Mouse (Mus musculus) cerebellum, postnatal 25 days (tissue): ENCODE measurements around the gene Dnajb4.
"Not testable (repeated sequence)": the region's sequence is repeated elsewhere in the genome, so short reads cannot be mapped to it uniquely, and the experiment has no call there.

Experiments
- DNase-seq, 2 experiments: peaks; one replicate each; pipeline ENCODE4 v3.0.0; 2021; ENCODE audit warnings: mixed read lengths in 2 of 2

Gene Dnajb4

GRCm38 (mm10) chr3:152208096-152208885 lies 1.8 kb downstream of the Dnajb4 start:
- DNase-seq: peak in 1 of 2 experiments; percentile 12

- DNase-seq: no peak
Measured at GRCm38 (mm10) chr3:152207156-152207555, 2.9 kb downstream of the Dnajb4 start.

GRCm38 (mm10) chr3:152204577-152204976 lies 5.5 kb downstream of the Dnajb4 start:
- DNase-seq: no peak

DNA sequence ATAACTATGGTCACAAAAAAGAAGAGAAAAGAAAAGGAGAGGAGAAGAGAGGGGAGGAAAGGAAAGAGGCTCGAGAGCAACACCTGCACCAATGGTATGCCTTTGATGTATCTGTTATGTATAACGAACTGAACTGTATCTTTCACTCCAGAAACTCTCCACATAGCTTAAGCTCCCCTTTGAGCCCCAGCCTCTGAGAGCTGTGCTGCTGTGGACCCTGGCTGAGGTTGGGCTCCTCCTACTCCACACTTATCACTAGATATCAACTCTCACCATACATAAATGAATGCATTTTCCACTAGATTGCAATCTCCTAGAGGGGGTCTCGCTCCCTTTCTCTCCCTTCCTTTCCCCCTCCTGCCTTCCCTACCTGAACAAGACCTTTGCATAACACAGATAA lies 6.1 kb downstream of the Dnajb4 start:
- no peak for DNase-seq

DNA sequence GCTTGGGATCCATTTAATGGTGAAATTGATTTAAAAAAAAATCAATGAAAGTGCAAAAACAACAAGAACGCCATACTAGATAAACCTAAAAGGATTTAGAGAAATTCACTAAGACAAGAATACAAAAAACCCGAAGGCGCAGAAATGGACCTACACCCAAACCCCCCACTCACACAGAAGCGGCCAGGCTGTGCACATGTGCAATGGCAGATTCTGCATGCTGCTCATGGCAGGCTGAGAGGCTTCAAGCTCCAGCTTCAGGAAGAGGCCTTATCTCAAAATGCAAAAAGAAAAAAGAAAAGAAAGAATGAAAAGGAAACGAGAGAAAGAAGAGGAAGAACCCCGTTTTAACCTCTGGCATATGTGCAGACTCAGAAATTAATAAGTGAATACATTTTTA lies 6.7 kb downstream of the Dnajb4 start:
- DNase-seq: no peak

- no peak for DNase-seq
Measured at GRCm38 (mm10) chr3:152202942-152203341, 7.2 kb downstream of the Dnajb4 start.

DNA sequence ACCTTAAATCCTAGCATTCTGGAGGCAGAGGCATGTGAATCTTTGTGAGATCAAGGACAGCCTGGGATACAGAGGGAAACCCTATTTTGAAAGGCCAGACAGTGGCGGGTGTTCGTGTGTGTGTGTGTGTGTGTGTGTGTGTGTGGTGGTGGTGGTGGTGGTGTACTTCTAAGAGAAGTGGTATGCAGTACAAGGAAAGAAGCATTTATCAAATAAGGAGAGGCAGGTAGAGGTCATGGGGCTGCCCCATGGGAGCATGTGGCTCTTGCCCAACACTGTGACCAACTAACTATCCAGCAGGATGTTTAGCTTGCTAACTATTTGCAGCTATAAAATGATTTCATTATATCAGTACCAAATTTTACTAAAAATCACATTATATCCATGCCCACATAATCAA lies 8.5 kb downstream of the Dnajb4 start:
- no peak for DNase-seq

- no peak for DNase-seq
Measured at GRCm38 (mm10) chr3:152201181-152201580, 8.9 kb downstream of the Dnajb4 start.

DNA sequence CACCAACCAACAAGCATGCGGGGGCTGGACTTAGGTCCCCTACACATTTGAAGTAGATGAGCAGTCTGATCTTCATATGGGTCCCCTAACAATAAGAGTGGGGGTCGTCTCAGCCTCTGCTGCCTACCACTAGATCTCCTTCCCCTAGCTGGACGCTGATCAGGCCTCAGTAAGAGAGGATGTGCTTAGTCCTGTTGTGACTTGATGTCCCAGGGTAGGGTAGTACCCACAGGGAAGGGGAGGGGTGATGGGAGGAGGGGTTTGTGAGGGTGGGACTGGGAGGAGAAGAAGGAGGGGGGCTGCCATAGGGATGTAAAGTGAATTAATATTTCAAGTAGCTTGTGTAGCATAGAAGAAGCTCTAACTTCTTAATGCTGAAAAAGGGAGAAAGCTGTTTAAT lies 11.0 kb downstream of the Dnajb4 start:
- DNase-seq: no peak

DNA sequence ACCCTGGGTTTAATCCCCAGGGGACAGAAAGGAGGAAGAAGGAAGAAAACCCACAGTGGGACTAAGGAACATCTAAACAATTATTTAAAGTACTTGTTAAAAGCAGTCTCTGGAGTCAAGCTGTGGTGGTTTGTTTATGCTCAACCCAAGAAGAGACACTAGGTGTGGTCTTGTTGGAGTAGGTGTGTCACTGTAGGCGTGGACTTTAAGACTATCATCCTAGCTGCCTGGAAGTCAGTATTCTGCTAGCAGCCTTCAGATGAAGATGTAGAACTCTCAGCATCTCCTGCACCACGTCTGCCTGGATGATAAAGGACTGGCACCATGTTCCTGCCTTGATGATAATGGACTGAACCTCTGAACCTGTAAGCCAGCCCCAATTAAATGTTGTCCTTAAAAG lies 12.9 kb downstream of the Dnajb4 start:
- not testable (repeated sequence) for DNase-seq

GRCm38 (mm10) chr3:152193635-152194097 lies 16.4 kb downstream of the Dnajb4 start:
- peak; percentile 84 to 88 for DNase-seq

- DNase-seq: no peak
Measured at GRCm38 (mm10) chr3:152193177-152193576, 16.9 kb downstream of the Dnajb4 start.

DNA sequence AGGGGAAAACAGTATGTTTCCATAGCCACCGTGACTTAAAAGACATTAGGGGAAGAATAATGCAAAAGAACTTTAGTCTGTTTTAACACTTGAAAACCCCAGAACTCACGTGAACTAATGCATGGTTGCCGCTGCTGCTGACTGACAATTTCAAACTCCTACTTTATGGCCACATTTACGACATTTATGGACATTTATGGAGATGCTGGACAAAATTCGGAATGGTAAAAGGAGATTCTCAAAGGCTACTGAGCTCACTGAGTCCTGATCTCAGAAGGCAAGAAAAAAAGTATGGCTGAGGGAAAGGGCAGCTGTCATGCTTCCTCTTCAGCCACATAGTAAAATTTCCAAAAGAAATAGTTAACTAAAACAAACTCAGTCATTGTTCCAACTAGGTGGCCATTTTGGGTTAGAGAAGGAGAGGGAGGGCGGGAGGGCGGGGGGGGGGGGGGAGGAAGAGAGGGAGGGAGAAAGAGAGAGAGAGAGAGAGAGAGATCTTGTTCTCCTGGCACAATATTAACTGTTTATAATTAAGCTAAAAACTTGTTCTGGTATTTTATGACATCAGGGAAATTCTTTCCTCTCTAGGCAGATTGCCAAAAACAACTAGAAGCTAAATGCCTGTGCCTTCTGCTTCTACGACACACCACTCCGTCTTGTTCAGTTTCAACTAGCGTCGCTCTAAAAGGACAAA lies 17.7 kb downstream of the Dnajb4 start:
- no peak for DNase-seq

GRCm38 (mm10) chr3:152191791-152192237 lies 18.3 kb downstream of the Dnajb4 start:
- DNase-seq: peak; percentile 29 to 41

- DNase-seq: peak in 1 of 2 experiments; percentile 20
Measured at GRCm38 (mm10) chr3:152190679-152191477, 19.2 kb downstream of the Dnajb4 start.

DNA sequence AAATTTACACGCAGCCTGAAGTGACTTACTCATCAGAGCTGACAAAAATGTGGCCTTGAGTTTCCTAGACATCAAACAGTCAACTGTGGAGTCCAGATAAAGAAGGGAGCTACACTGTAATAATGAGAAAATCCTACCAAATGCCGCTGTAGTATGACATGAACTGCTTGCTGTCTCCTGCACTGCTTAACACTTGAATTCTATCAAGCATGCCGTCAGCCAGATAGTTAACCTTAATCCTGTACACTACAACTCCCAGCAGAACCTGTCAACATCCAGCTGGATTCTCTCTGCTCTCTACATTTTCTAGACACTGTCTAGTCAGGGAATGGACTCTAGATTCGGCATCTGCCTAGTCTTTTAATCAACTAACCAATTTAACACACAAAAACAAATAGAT lies 20.8 kb downstream of the Dnajb4 start:
- no peak for DNase-seq

DNA sequence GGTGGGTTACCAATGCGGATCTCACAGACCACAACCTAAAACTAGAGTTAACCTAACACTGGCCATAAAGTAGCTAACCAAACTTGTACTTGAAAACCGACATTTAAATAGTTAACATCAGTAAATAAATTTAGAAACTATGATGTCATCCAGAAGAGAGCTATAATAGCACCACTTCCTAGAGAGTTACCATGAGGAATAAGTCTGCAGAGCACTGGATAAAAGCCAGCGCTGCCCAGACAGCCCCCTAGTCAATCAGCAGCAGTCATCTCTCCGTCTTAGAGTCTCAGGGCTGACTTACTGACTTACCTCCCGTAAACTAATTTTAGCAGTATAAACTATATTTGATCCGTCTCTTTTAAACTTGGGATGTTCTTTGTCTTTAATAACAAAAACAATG lies 24.0 kb downstream of the Dnajb4 start:
- DNase-seq: no peak

GRCm38 (mm10) chr3:152183522-152183921 lies 26.6 kb downstream of the Dnajb4 start:
- DNase-seq: no peak

DNA sequence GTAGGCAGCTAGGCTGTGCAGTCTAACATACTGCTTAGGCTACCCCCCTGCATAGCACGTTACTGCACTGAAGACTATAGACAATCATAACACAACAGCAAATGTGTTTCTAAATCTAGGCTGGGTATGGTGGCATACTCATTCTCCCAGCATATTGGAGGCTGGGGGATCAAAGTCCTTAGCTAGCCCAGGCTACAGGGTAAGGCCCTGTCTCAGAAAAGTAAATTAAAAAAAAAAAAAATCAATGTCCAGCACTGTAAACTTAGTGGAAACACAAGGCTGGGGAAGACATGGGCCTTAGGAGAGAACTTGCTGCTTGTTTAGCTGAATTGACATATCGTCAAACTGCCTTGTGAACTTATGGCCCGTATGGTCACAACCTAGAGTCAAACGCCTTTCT lies 29.5 kb downstream of the Dnajb4 start:
- no peak for DNase-seq

- no peak for DNase-seq
Measured at GRCm38 (mm10) chr3:152179285-152179684, 30.8 kb downstream of the Dnajb4 start.

DNA sequence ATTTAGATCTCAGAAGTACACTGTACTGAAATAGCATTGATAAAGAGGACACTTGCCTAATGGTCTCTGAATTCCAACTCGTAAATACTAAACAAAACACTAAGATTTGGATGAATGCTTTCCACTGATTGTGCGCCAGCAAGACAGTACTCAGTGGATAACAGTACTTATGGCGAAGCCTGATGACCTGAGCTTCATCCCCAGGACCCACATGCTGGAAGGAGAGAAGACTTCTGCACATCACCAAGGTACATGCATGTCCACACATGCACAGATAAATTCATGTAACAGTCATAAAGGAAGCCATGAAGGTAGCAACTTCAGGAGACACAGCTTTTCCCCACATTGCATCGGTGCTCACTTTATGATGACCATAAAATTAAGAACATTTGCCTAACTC lies 31.3 kb downstream of the Dnajb4 start:
- no peak for DNase-seq

GRCm38 (mm10) chr3:152172322-152172935 lies 37.7 kb downstream of the Dnajb4 start:
- no peak for DNase-seq

DNA sequence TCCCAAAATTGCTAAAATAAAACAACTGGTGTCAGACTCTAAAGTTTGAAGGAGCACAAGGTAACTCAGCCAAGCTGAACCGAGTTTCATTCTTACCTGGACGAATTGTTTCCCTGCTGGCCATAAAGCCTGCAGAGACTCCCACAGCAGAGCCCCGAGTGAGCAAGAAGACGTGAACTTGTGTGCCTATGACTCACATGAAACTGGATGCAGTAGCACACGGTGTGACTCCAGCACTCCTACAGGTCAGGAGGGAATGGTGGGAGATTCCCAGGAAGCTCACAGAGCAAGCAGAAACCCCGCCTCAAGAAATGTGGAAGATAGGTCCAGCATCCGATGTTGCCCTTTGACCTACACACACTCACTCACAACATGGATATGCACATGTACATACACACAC lies 38.2 kb downstream of the Dnajb4 start:
- DNase-seq: no peak
